Mouse (Mus musculus): ENCODE results near the gene Hrc.

DNA sequence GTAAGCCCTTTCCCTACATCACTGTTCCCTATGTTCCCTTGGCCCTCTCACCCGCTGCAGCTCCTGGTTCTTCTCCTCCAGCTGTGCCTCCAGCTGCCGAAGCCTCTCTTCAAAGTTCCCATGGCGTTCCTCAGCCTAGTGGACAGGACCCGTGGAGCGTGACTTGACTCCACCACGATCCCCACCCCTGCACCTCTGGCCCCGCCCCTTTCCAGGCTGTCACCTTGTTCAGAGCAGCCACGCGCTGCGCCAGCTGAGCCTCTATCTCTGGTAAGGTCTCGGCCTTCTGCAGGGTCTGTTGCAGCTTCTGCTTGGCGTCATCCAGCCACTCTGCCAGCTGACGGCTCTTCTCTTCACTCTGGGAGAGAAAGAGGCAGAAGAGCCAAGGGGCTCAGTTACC, 21.0 kb downstream of the Hrc start:
- no peak for TF ChIP-seq POLR2A (IDR thresholded peaks at IDR 0.05; ENCODE audit: extremely low read depth, insufficient read depth, low read length)
- no peak for TF ChIP-seq CTCF (IDR thresholded peaks at IDR 0.05; ENCODE audit: low read depth, low read length)

Measured in liver, adult 2 months (tissue).